Mouse (Mus musculus) colon, adult 2 months (tissue): ENCODE results near the gene Chmp2b. TPM values are rescaled to one million over a fixed set of nuclear protein-coding genes. Genes with fewer than 3 reads are reported as not detected.

Source experiments
- polyA plus RNA-seq: library from polyadenylated mRNA; depleted of rRNA; stranded (reverse); fragments of >200 nt; gene quantifications from 2 replicates; pipeline ENCODE4 v1.2.3, GENCODE M21; 2012; rRNA removed

Chmp2b gene
- polyA plus RNA-seq = 43.0 and 44.3 TPM in 2 replicates

DNA sequence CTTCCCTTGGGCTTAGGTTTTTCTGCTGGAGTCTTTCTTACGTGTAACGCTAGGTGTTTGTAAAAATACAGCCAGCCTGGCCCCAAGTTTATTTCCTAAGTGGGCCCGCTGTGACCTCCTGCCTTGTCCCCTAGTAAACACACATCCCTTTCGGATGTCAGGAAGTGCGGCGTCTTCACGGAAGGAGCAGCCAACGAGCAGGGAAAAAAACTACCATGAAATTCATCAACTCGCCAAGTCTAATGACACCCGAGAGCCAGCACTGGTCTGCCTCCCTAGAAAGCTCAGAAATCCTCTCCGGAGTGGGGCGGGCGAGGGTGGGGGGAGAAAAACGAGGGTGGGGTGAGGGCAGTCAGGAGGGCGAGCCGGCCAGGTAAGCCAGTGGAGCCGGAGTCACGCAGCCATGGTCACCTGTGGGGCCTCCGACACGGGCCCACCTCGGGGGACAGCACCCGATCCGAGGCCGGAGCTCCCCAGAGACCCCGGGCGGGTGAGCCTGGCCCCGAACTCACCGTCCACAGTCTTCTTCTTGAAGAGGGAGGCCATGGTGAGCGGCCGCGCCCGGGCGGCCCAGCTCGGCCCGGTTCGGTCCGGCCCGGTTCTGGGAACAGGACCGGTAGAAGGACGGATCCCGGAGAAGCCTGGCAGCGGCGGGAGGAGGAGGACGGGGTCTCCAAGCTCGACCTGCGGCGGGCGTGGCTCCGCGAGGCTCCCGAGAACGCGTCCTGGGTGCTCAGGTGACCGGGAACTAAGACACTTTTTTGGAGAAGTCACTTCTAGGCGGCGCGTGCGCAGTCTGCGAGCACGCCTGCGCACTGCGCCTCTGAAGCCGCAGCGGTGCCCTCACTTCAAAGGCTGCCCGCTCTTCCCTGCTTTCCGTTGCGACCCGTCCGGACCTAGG lies at the start of gene Chmp2b:
TSS of gene Chmp2b (minus strand) at position 764 of the 901 bp plus-strand sequence.

GRCm38 (mm10) chr16:65520211-65520610 lies 42.3 kb downstream of the Chmp2b start, which contains the start of gene Pou1f1:
Gene Pou1f1, plus strand, starts transcription at chr16:65520511.

Other genes starting within 250 kb of the Chmp2b start
- gene Pou1f1, start 42.2 kb downstream of the Chmp2b start, polyA plus RNA-seq = not detected in 2 replicates